Mouse (Mus musculus) urinary bladder, adult 2 months (tissue): ENCODE measurements around the gene Trim46. TPM values are rescaled to one million over a fixed set of nuclear protein-coding genes. Genes with fewer than 3 reads are reported as not detected.
"Not testable (repeated sequence)": the region's sequence is repeated elsewhere in the genome, so short reads cannot be mapped to it uniquely, and the experiment has no call there.

ENCODE experiments used
- DNase-seq: peaks from one replicate; pipeline ENCODE4 v3.0.0; 2022; ENCODE audit warnings: low spot score
- polyA plus RNA-seq: library from polyadenylated mRNA; depleted of rRNA; stranded (reverse); fragments of >200 nt; gene quantifications from 2 replicates; pipeline ENCODE4 v1.2.3, GENCODE M21; 2012

Trim46 gene
- polyA plus RNA-seq, 1 experiment: 4.1 TPM

DNA sequence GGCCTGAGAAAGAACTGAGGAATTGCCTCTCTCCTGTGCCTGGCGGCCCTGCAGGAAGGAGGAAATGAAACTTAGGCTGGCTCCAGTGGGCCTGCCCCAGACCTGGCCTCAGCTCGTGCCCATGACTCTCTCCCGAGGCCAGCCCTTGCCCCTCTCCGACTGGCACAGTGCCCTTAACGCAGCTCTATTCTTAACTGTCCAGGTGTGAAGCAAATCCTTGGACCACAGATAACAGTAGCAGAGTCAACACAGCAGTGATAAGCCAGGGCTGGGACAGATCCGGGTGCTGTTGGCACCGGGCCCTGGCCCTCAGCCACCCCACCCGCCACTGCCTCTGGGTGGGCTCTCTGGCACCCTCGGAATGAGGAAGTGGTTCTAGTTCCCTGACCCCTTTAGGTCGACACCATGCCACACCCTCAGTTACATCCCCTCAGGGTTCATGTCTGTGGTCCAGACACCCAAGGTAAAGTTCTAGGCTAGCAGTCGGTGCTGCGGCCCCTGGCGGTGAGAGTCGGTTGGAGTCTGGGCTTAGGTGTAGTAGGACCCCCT is 12.5 kb downstream of the Trim46 start:
- DNase-seq: no peak

DNA sequence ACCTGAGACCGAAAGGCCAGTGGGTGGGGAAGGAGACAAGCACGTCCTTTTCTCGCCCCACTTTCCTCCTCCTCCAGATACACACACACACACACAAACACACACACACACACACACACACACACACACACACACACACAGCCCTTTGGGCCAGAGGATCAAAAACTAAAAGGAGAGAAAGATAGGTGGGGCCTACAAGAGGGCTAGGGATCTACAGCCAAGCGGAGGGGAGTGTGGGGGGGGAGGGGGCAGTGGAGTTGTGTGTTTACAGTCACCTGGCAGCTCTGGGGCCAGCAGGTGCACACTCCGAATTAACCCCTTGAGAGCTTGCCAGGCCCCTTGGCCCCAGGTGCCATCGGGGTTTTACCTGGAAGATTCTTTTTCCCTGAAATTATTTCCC is 13.5 kb downstream of the Trim46 start:
- no peak for DNase-seq

DNA sequence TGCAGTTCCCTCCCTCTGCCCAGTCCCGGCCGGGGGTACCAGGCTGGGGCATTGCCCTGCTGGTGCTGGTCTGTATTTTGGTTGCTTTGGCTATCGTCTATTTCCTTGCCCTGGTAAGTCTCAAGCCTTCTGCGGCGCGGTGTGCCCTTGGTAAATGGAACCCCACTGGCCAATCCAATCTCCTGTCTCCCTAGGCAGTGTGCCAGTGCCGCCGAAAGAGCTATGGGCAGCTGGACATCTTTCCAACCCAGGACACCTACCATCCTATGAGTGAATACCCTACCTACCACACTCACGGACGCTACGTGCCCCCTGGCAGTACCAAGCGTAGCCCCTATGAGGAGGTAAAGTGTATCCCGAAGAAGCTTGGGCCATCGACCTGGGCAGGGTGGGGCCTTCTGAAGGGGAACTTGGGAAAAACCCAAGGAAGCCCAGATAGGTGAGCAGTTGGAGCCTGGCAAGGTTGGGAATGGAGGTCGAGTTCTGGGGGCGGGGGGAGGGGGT is 14.3 kb downstream of the Trim46 start:
- no peak for DNase-seq

DNA sequence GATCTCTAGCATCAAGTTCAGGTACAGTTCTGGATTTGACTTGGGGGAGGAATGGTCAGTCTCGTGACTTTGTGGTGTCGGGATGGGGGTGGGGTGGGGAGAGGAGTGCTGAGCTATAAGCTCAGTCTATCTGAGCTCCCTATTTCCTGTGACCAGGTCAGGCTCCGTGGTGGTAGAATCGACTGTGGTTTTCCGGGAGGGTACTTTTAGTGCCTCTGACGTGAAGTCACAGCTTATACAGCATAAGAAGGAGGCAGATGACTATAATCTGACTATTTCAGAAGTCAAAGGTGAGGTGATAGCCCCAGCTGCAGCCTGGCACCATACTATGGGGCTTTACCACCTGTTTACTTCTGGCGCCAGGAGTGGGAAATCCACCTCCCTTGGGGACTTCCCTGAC is 14.8 kb downstream of the Trim46 start:
- DNase-seq: no peak

DNA sequence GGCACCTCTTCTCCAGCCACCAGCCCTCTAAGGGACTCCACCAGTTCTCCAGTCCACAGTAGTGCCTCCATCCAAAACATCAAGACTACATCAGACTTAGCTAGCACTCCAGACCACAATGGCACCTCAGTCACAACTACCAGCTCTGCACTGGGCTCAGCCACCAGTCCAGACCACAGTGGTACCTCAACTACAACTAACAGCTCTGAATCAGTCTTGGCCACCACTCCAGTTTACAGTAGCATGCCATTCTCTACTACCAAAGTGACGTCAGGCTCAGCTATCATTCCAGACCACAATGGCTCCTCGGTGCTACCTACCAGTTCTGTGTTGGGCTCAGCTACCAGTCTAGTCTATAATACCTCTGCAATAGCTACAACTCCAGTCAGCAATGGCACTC is 15.5 kb downstream of the Trim46 start:
- no peak for DNase-seq

DNA sequence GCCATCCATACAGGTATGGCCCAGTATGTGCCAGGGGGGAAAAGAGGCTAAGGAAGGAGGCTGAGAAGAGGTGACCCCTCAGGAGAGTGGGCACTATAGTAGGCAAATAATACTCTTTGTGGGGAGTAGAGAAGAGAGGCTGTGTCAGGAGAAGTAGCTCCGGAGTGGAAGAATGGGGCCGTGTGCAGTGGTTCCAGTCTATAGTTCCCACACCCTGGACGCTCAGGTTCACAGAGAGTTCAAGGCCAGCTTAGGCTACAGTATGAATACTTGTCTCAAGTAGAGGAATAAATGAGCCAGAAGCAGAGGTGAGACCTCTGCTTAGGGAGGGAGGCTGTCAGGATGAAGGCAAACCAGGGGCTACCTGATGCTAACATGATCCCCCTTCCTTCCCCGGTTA is 16.8 kb downstream of the Trim46 start:
- no peak for DNase-seq

DNA sequence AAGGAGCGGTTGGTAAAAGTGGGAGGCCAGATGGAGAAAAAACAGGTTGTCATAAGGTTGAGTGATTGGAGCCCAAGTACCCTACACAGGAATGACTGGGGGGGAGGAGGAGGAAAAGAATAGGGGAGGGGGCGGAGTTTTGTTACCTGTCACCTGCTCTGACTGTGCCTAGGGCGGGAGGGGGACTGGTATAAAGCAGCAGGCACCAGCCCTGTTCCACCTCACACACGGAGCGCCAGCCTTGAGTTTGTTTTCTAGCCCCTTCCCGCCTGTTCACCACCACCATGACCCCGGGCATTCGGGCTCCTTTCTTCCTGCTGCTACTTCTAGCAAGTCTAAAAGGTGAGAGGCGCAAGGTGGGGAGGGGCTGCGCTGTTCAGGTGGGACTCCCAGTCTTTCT is 17.3 kb downstream of the Trim46 start, which contains the start of gene Muc1:
Muc1 (plus strand) TSS at position 222 of the 400 bp plus-strand sequence.
- no peak for DNase-seq

DNA sequence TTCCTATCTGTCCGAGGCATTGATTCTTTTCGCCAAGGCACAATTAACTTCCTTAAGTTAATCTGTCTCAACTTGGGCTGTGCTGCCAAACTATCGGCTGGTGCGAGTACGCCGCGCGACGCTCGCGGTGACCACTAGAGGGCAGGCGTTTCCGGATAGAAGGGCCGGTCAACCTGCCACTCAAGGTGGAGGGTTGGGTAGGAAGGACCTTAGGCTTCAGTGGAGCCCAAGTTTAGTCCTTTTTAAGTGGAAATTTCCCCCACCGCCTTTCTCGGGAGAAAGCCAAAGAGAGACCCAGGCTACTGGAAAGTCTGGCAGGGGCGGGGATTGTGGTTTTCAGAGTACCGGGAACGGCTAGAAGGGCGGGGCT is 17.9 kb downstream of the Trim46 start:
- DNase-seq: peak; percentile 82

DNA sequence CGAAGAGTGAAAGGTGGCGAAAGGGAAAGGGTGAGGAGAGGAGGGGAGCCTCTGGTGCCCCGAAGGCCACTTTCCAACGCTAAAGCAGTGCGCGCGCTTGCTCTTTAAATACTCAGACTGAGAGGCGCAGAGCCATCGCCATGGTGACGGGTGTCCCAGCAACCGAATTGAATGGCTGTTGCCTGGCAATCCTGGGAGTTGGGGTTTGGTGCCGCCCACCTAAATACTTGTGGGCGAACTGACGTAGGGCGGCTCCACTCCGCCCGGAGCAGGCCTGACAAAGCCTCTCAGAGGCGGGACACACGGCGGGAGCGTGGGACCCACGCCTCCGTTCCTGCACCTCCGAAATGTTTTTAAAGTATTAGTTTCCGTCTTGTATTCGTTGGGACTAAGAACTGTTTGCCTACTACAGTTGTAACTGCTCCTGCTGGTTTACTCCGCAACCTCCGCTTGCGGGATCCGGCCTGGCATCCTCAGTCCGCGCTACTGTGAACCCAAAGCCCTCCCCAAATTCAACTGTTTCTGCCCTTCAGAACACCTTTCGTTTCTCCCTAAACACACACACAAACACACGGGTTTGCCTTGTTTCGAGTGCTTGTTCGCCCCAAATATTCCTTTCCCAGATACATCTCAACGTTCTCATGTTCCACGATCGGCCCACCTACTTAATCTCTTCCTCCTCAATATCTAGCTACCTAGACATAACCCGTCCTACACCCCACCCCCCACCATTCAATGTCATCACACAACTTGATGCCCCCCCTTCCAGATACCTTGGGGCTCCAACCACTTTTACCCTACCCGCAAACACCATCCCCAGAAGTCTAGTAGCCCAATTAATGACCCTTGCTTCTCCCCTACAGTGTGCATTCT is 18.6 kb downstream of the Trim46 start:
- DNase-seq: no peak

DNA sequence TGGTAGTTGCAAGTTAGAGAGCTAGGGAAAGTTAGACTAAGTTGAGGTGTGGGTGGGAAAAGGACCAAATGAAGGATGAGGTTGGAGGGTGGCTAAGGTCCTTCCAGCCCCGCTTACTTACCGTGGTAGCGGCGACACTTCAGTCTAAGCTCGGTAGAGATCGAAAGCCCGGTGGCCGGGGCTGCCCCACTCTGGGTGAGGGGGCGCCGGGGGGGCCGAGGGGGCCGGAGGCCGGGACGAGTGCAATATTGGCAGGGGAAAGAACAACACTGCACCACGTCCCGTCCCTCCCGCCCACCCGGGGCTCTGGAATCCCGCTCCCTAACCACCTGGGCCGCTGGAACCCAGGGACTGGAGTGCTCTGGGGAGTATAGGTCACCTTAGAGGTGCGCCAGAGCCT is 19.2 kb downstream of the Trim46 start, which contains the start of gene Mtx1:
Mtx1 (minus strand) TSS at position 189 of the 400 bp plus-strand sequence.
- DNase-seq: no peak

DNA sequence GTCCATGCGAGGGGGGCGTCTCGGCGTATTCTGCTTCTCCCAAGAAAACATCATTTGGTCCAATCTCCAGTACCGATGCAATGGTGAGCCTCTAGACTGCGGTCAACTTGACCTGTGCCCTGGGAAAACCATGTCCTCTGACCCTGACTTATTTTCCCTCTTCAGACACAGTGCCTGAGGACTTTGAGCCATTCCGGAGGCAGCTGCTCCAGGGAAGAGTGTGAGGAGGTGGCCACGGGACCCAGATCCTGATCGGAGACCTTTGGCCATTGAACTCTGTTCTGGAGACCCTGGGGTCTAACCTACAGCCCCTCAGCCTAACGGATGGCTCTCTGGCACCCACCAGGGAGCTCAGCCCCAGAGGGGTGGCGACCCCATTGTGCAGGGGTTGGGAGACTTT is 19.7 kb downstream of the Trim46 start:
- no peak for DNase-seq

DNA sequence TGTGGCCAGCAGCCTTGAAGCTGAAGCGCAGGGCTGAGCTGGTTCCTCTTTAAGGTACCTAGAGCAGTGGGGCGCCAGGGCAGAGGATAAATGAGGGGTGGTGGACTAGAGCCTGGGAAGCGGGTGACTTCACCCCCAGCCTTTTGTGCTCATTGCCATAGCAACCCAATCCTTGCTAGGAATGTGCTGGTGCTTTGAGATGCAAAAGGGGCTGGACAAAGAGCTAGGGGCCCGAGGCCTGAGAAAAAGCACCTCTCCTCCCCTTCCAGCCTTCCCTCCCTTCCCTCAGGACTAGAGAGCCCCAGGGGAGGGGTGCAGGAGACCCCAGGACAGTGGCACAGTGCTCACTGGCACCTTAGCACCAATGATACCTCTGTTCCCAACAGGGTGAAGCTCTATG is 20.2 kb downstream of the Trim46 start:
- DNase-seq: no peak

DNA sequence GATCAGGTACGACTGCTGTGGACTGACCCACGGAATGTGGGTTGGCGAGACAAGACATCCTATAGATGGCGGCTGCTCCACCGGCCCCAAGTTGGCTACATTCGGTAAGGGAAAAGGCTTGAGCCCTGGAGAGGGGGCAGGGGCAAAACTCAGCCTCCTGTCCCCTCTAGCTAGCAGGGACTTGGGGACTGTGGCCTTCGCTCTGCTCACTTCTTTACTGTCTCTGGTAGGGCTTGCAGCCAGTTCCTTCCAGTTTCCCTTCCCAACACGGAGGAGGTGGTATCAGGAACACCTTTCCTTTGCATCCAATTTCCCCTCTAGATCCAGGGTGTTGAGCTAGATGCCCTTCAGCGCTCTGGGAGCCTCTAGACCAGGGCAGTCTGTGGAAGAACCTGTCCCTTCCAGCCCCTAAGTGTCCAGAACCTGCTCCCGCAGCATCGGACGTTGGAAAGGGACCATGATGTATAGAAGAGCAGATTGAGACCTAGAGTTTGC is 20.7 kb downstream of the Trim46 start:
- no peak for DNase-seq

DNA sequence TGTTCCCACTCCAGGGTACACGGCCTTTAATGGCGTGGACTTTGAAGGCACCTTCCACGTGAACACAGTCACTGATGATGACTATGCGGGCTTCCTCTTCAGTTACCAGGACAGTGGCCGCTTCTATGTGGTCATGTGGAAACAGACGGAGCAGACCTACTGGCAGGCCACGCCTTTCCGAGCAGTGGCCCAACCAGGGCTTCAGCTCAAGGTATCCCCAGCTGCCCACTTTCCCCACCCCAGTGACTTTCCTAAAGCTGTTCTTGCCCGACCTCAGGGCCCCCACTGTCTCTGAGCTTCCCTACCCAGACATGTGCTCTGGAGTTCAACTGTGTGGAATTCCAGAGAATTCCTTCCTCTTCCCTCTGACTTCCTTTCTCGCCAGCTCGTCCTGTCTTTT is 21.3 kb downstream of the Trim46 start:
- no peak for DNase-seq

DNA sequence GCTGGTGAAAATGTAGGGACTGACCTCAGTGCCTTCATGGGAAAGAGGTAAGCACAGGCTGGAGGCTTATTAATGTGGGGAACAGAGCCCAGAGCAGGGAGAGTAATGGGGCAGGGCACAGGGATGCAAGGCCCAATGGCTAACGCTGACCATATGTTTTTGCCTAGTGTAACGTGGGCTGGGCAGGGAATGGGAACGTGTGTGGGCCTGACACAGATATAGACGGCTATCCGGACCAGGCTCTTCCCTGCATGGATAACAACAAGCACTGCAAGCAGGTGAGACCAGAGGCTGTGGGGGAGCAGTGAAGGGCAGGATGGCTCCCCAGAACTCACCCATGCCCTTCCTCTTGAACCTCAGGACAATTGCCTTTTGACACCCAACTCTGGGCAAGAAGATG is 24.9 kb downstream of the Trim46 start:
- DNase-seq: no peak

DNA sequence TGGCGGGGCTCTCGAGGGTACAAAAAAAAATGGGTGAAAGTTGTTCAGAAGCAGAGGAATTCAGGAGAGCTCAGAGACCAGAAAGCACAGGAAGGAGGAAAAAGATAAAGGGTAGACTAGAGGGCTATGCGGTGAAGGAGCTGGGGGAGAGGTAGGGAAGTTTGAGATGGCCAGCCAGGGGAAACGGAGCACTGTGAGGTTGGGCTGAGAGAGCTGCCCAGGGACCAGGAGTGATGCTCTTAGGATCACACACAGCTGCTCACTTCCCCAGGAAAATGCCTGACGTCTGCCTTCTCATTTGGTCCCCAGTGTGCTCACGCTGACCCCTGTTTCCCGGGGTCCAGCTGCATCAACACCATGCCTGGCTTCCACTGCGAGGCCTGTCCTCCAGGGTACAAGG is 26.6 kb downstream of the Trim46 start:
- DNase-seq: no peak

DNA sequence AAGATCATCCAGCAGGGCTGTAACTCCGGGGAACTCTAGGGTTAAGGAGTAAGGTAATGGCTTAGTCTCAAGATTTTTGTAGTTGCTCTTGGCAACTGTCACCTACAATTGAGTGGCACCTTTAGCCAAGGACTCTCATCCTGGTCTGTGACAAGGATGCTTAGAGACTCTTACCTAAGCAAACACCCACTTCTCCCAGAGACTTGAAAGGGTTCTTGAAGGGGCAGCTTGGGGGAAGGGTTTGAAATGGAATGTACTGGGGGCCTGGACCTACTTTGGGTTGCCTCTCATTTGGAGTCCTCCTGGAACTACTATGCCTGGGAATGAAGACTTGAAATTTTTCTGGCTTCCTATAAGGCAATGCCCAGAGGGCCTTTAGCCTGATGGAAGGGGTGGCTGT is 27.8 kb downstream of the Trim46 start:
- no peak for DNase-seq

DNA sequence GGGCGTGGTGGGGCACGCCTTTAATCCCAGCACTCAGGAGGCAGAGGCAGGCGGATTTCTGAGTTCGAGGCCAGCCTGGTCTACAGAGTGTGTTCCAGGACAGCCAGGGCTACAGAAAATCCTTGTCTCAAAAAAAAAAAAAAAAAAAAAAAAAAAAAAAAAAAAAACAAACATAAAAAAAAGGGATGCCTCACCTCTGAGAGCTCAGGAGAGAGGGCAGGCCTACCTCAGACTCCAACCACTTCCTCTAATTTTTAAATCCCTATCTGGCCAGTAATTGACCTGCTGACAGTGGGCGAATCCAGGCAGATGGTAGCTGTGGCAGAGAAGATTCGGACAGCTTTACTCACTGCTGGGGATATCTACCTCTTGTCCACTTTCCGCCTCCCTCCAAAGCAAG is 29.7 kb downstream of the Trim46 start:
- DNase-seq: not testable (repeated sequence)

DNA sequence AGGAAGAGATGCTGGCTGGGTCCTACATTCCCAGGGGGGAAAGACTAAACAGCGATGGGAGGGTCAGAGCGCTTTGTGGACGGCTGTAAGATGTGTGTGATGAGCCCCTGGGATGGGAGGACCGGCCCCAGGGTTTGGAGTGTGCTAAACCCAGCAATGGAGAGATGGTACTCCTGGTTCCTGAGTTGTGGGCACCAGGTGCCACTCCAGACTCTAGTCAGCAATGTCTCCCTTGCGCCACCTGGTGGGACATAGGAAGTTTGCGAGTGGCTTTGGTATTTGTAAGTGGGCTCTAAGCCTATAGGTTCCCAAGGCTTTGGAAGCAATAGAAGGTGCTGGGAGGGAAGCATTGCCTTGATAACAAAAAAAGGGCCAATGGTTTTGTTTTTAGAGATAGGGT is 30.3 kb downstream of the Trim46 start:
- DNase-seq: peak; percentile 62

DNA sequence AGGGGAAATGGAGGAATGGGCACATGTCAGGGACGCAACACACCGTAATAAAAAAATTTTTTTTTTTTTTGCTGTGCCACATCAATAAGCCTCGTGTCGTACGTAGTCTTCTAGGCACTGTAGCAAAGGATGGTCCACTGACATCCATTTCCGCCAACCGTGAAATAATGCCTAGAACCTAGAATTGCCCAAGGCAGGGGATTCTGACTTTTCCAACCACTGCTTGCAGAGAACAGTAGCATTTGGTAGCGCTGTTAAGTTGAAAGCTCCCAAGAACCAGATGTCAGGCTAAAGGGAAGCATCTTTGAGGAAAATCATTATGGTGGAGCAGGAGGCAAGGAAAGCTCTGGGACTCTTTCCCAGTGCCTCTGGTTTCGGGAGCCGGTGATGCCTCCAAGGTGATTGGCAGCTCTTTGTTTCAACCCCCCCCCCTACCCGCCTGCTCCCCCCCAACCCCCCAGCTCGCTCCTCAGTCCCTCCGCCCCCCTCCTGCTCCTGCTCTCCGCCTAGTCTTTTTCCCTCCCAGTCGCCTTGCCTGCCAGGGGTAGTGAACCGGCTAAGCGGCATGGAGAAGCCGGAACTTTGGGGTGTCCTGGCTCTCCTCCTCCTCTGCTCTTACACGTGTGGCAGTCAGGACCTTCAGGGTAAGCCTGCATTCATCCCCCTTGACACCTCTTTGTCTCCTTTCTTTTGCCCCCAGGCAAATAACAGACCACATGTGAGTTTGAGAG is 31.3 kb downstream of the Trim46 start, which contains the start of gene Thbs3:
Thbs3 (plus strand) TSS at position 500 of the 731 bp plus-strand sequence.
- peak; percentile 22 for DNase-seq

DNA sequence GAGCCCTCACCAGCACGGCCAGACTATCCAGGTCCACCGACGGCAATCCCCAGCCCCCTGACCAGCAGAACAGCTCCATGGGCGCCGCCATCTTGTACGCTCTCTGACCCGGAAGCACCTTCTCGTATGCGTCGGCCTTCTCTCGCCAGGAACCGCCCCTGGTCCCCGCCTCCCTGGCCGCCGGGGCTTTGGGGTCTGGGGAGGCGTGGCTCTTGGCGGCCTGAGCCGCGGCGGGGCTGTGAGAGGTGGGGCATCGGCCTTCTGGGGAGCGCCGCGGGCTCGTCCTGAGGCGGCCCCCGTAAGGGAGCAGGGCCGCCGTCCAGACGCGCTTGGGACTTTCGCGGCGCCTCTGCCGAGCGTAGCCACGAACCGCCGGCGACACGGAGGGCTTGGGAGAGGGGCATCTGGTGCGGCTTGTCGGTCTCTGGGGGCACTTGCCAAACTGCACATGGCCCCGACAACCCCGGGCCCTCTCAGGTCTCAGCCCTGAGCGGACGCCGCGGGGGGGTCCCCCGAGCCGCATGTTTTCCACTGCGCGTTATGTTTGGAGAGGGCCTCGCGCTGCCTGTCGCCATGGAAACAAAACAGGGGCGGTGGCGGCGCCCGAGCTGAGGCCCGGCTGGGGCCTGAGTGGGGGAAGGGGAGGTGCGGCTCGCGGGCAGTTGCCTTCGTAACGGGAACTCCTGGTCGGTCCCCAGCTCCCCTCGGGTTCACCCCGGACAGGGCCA is 32.1 kb downstream of the Trim46 start:
- DNase-seq: peak; percentile 83

DNA sequence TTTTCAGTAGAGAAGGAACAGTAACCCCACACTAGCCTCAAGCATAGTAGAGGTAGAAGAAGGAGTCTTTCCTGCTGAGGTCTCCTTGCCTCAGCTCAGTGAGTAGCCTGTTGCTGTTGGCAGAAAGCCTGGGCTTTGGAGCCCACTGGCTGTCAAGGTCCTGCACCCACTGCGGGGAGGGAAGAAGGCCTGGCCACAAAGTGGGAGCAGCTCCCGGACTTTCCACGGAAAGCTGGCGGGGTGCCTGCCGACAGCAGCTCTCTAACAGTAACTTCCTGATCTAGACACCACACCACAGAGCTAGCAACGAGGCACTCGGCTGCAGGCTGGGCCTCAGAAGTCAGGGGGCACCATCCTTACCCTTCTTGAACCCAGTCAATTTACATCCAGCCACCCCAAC is 35.4 kb downstream of the Trim46 start:
- no peak for DNase-seq
